Mouse (Mus musculus) heart, adult 2 months (tissue): ENCODE measurements around the gene Gm5485.

Experiments used
- CTCF ChIP-seq: fragments of 200-600 bp; IDR thresholded peaks from 2 replicates; pipeline ENCODE4 v1.8.1; 2022; ENCODE audit warnings: antibody characterized with exemption, mild to moderate bottlenecking, moderate library complexity
- EP300 ChIP-seq: fragments of 200-500 bp; IDR thresholded peaks from 2 replicates; pipeline ENCODE4 v1.6.1; 2011; ENCODE audit warnings: low read depth, low read length, control low read depth; ENCODE audit not compliant: insufficient read depth
- POLR2A ChIP-seq: fragments of 200-500 bp; IDR thresholded peaks from 2 replicates; pipeline ENCODE4 v1.6.1; 2011; ENCODE audit warnings: mild to moderate bottlenecking, low read depth, low read length, control low read depth; ENCODE audit not compliant: insufficient read depth

DNA sequence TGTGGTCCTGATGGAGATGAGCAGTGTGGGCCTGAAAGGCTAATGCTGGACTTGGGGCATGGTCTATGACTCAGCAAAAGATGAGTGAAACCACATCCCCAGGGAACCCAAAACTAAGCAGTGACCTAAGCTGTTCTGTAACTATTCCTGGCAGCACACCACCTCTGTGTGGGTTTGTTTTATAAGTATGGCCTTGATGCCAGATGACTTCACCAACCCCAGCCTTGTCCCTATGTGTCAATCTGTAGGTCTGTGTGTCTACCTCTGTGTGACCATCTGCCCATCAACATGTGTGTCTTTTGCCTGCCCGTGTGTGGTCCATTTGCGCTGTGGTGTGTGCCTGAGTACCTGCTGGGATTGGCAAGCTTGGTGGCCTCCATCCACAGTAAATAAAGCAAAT is 44.1 kb downstream of the Gm5485 start:
- no peak for TF ChIP-seq EP300
- no peak for TF ChIP-seq CTCF
- TF ChIP-seq POLR2A: no peak
